Mouse (Mus musculus) urinary bladder, adult 2 months (tissue): ENCODE data around the gene Atp5j2. TPM values are rescaled to one million over a fixed set of nuclear protein-coding genes. Genes with fewer than 3 reads are reported as not detected.
"Not testable (repeated sequence)": the region's sequence is repeated elsewhere in the genome, so short reads cannot be mapped to it uniquely, and the experiment has no call there.

Source experiments
- DNase-seq: peaks from one replicate; pipeline ENCODE4 v3.0.0; 2022; ENCODE audit warnings: low spot score
- polyA plus RNA-seq: library from polyadenylated mRNA; depleted of rRNA; stranded (reverse); fragments of >200 nt; gene quantifications from 2 replicates; pipeline ENCODE4 v1.2.3, GENCODE M21; 2012; rRNA removed

Atp5j2 gene
- 266 and 278 TPM in 2 replicates for polyA plus RNA-seq

GRCm38 (mm10) chr5:145191962-145192361 lies at the start of gene Atp5j2:
Gene Atp5j2, minus strand, starts transcription at chr5:145192062.
- no peak for DNase-seq

GRCm38 (mm10) chr5:145234636-145235035 lies 42.8 kb upstream of the Atp5j2 start:
- no peak for DNase-seq

- no peak for DNase-seq
These were observed 40.1 kb upstream of the Atp5j2 start for GRCm38 (mm10) chr5:145231893-145232411.

- peak; percentile 96 for DNase-seq
These were observed 39.6 kb upstream of the Atp5j2 start, which contains the start of gene Zfp655 for GRCm38 (mm10) chr5:145231367-145231871. Gene Zfp655, plus strand, starts transcription at chr5:145231715.

- no peak for DNase-seq
These were observed 38.8 kb upstream of the Atp5j2 start for GRCm38 (mm10) chr5:145230641-145231040.

- not testable (repeated sequence) for DNase-seq
These were observed 37.4 kb upstream of the Atp5j2 start for GRCm38 (mm10) chr5:145229283-145229682.

GRCm38 (mm10) chr5:145226453-145226852 lies 34.6 kb upstream of the Atp5j2 start:
- no peak for DNase-seq

- no peak for DNase-seq
These were observed 31.5 kb upstream of the Atp5j2 start for GRCm38 (mm10) chr5:145223395-145223794.

- DNase-seq = no peak
These were observed 31.0 kb upstream of the Atp5j2 start for GRCm38 (mm10) chr5:145222840-145223239.

GRCm38 (mm10) chr5:145219981-145220380 lies 28.1 kb upstream of the Atp5j2 start:
- DNase-seq = no peak

- DNase-seq = no peak
These were observed 26.8 kb upstream of the Atp5j2 start for GRCm38 (mm10) chr5:145218671-145219070.

- no peak for DNase-seq
These were observed 26.3 kb upstream of the Atp5j2 start for GRCm38 (mm10) chr5:145218206-145218605.

- DNase-seq = no peak
These were observed 25.9 kb upstream of the Atp5j2 start for GRCm38 (mm10) chr5:145217746-145218145.

GRCm38 (mm10) chr5:145214679-145215078 lies 22.8 kb upstream of the Atp5j2 start:
- DNase-seq = no peak

- DNase-seq = no peak
These were observed 21.6 kb upstream of the Atp5j2 start for GRCm38 (mm10) chr5:145213505-145213904.

GRCm38 (mm10) chr5:145212216-145212615 lies 20.4 kb upstream of the Atp5j2 start:
- no peak for DNase-seq

- no peak for DNase-seq
These were observed 19.5 kb upstream of the Atp5j2 start for GRCm38 (mm10) chr5:145211340-145211739.

- not testable (repeated sequence) for DNase-seq
These were observed 16.5 kb upstream of the Atp5j2 start for GRCm38 (mm10) chr5:145208391-145208790.

- no peak for DNase-seq
These were observed 16.1 kb upstream of the Atp5j2 start for GRCm38 (mm10) chr5:145207954-145208353.

- DNase-seq = no peak
These were observed 15.5 kb upstream of the Atp5j2 start for GRCm38 (mm10) chr5:145207385-145207784.

GRCm38 (mm10) chr5:145205041-145205440 lies 13.2 kb upstream of the Atp5j2 start:
- DNase-seq = no peak

GRCm38 (mm10) chr5:145203936-145204691 lies 12.3 kb upstream of the Atp5j2 start, which contains the start of gene Zkscan5:
Gene Zkscan5, plus strand, starts transcription at chr5:145204562.
- peak; percentile 85 for DNase-seq

- DNase-seq = no peak
These were observed 10.6 kb upstream of the Atp5j2 start for GRCm38 (mm10) chr5:145202446-145202845.
